In genomic region chr7:110648455-110649085, GRCm38 (mm10) we compare ENCODE assay signal across 11 mouse cellular contexts. TPM values are rescaled to one million over a fixed set of nuclear protein-coding genes. Genes with fewer than 3 reads are reported as not detected.
DNase-seq lines count a peak whose midpoint lies in the region; ATAC-seq and TF ChIP-seq lines count a peak whose summit lies in the region.
"Had no signal": no experiment of that assay in that cellular context is flagged by ENCODE, and none has a peak within 500 bp of the region (broad histone marks: within the 10 kb centered on the region; RNA-seq: fewer than 3 reads in every experiment).

No protein-coding gene starts in this region.

- 46% methylated on average over 13 of the region's 13 CpGs for WGBS in heart, embryonic 11.5 days (ENCODE audit: insufficient replicate concordance)
- WGBS in heart, embryonic 13.5 days, result 37% methylated on average over 13 of the region's 13 CpGs
- WGBS in kidney, embryonic 16.5 days, result 58% methylated on average over 13 of the region's 13 CpGs
- WGBS in small intestine, adult 2 months, result 17% methylated on average over 13 of the region's 13 CpGs

- DNase-seq in heart, adult 18-20 months, result peak; percentile 66 to 72
- DNase-seq in cerebellum, adult 11 months, result no peak
- no peak for DNase-seq in left cerebral cortex, adult 11 months (ENCODE audit: low spot score)
- no peak for DNase-seq in left cerebral cortex, adult 9 months (ENCODE audit: low spot score in 2 of 2)
- DNase-seq: cerebellum, postnatal 14 days had no signal

- no peaks in the 10 kb centered on the region for H3K36me3 ChIP-seq in heart, embryonic 11.5 days (ENCODE audit: control insufficient read depth, insufficient read depth, low read length)
- H3K36me3 ChIP-seq in heart, embryonic 13.5 days, result peaks cover 4% of the 10 kb centered on the region; the same call in 1 of the 2 replicates
- no peaks in the 10 kb centered on the region for H3K36me3 ChIP-seq in kidney, embryonic 16.5 days (ENCODE audit: insufficient read depth, low read length)
- H3K36me3 ChIP-seq in small intestine, adult 2 months (ENCODE audit: control insufficient read depth, insufficient read depth, low read length), result no peaks in the 10 kb centered on the region
- H3K36me3 ChIP-seq: limb, embryonic 15.5 days had no signal

- H3K27ac ChIP-seq in heart, embryonic 11.5 days (ENCODE audit: low read depth, low read length), result no peak overlapping the region
- peak overlapping the region; percentile 49 for H3K27ac ChIP-seq in heart, embryonic 13.5 days (replicated peaks)
- H3K27ac ChIP-seq in kidney, embryonic 16.5 days (ENCODE audit: low read length), result peak overlapping the region; percentile 78
- peak overlapping the region; percentile 96 for H3K27ac ChIP-seq in small intestine, adult 2 months (ENCODE audit: insufficient read depth, low read depth, low read length)
- H3K27ac ChIP-seq: limb, embryonic 15.5 days had no signal

- H3K9me3 ChIP-seq in heart, embryonic 11.5 days (replicated peaks; ENCODE audit: control insufficient read depth, low read length), result peaks cover 4% of the 10 kb centered on the region
- H3K9me3 ChIP-seq in heart, embryonic 13.5 days, result peaks cover 6% of the 10 kb centered on the region; the same call in 1 of the 2 replicates
- H3K9me3 ChIP-seq in kidney, embryonic 16.5 days (ENCODE audit: low read length), result peaks cover 5% of the 10 kb centered on the region; the same call in 1 of the 2 replicates
- H3K9me3 ChIP-seq: limb, embryonic 15.5 days had no signal

- ATAC-seq in heart, embryonic 11.5 days (replicated peaks; ENCODE audit: insufficient number of reproducible peaks, low FRiP score, low TSS enrichment), result no peak
- ATAC-seq in heart, embryonic 13.5 days (ENCODE audit: extremely low read depth, insufficient number of reproducible peaks, low FRiP score, low TSS enrichment), result no peak
- peak; percentile 23 for ATAC-seq in kidney, embryonic 16.5 days (ENCODE audit: low FRiP score, low TSS enrichment)

- no peaks in the 10 kb centered on the region for H3K27me3 ChIP-seq in heart, embryonic 11.5 days (ENCODE audit: control insufficient read depth, insufficient read depth, low read length)
- H3K27me3 ChIP-seq in heart, embryonic 13.5 days (replicated peaks), result no peaks in the 10 kb centered on the region
- H3K27me3 ChIP-seq in kidney, embryonic 16.5 days (ENCODE audit: insufficient read depth, low read length), result no peaks in the 10 kb centered on the region
- H3K27me3 ChIP-seq in small intestine, adult 2 months (ENCODE audit: control insufficient read depth, insufficient read depth, low read length), result no peaks in the 10 kb centered on the region
- H3K27me3 ChIP-seq: limb, embryonic 15.5 days had no signal

- peak; percentile 73; the same call in 1 of the 2 replicates for TF ChIP-seq POLR2A in small intestine, adult 2 months (IDR thresholded peaks at IDR 0.05; ENCODE audit: low read depth, low read length)

- H3K9ac ChIP-seq in heart, embryonic 11.5 days (ENCODE audit: low read depth, low read length), result no peak overlapping the region
- 0 out of 2 replicates have a peak overlapping the region, but pooled peaks have one; percentile 21 for H3K9ac ChIP-seq in heart, embryonic 13.5 days
- no peak overlapping the region for H3K9ac ChIP-seq in kidney, embryonic 16.5 days (replicated peaks; ENCODE audit: low read length)
- H3K9ac ChIP-seq: limb, embryonic 15.5 days had no signal

- H3K4me2 ChIP-seq in heart, embryonic 11.5 days, result no peak overlapping the region
- H3K4me2 ChIP-seq in heart, embryonic 13.5 days, result peak overlapping the region; percentile 4; the same call in 1 of the 2 replicates
- no peak overlapping the region for H3K4me2 ChIP-seq in kidney, embryonic 16.5 days (replicated peaks; ENCODE audit: low read depth, low read length)
- H3K4me2 ChIP-seq: limb, embryonic 15.5 days had no signal

- H3K4me1 ChIP-seq in heart, embryonic 11.5 days (ENCODE audit: control insufficient read depth, insufficient read depth, low read length), result peaks cover 19% of the 10 kb centered on the region
- H3K4me1 ChIP-seq in heart, embryonic 13.5 days, result peaks cover 35% of the 10 kb centered on the region
- H3K4me1 ChIP-seq in kidney, embryonic 16.5 days (ENCODE audit: insufficient read depth, low read length), result peaks cover 16% of the 10 kb centered on the region
- peaks cover 21% of the 10 kb centered on the region; the same call in 1 of the 2 replicates for H3K4me1 ChIP-seq in small intestine, adult 2 months (ENCODE audit: control insufficient read depth, insufficient read depth, insufficient read length, low read length)

- no peak for TF ChIP-seq CTCF in small intestine, adult 2 months (IDR thresholded peaks at IDR 0.05; ENCODE audit: extremely low read depth, insufficient read length, insufficient replicate concordance, low read depth, low read length)

- H3K4me3 ChIP-seq in heart, embryonic 11.5 days (ENCODE audit: low read depth, low read length), result no peak overlapping the region
- H3K4me3 ChIP-seq in heart, embryonic 13.5 days, result no peak overlapping the region
- H3K4me3 ChIP-seq in kidney, embryonic 16.5 days (ENCODE audit: low read length), result no peak overlapping the region
- H3K4me3 ChIP-seq in small intestine, adult 2 months (ENCODE audit: low read depth, low read length), result peak overlapping the region; percentile 63
- H3K4me3 ChIP-seq: limb, embryonic 15.5 days had no signal

RNA-seq across cellular contexts. Expression of gene Adm, which starts 21.1 kb away (rescaled TPM):
- total RNA-seq in heart, adult 18-20 months (2021), result 1 to 10 TPM; 7.5 to 8.8 TPM
- 13.0 and 14.9 TPM in 2 replicates for polyA plus RNA-seq in heart, embryonic 11.5 days (2014; fragmentation: Nextera tagmentation; extraction: Ambion mirVana)
- polyA plus RNA-seq in heart, embryonic 13.5 days (2015; fragmentation: Nextera tagmentation; extraction: Ambion mirVana), result 9.8 and 12.0 TPM in 2 replicates
- polyA plus RNA-seq in kidney, embryonic 16.5 days (2015; fragmentation: Nextera tagmentation; extraction: Ambion mirVana), result 10.1 and 11.4 TPM in 2 replicates
- 2.8 and 3.4 TPM in 2 replicates for polyA plus RNA-seq in small intestine, adult 2 months (2012; rRNA removed)
- total RNA-seq: hematopoietic stem cell, adult 5-6 weeks had no signal

RNA-seq across cellular contexts. Expression of gene Sbf2, which starts 33.8 kb away (rescaled TPM):
- total RNA-seq in heart, adult 18-20 months (2021), result 10 to 100 TPM; 36.8 to 45.1 TPM
- 29.0 and 35.4 TPM in 2 replicates for polyA plus RNA-seq in heart, embryonic 11.5 days (2014; fragmentation: Nextera tagmentation; extraction: Ambion mirVana)
- polyA plus RNA-seq in heart, embryonic 13.5 days (2015; fragmentation: Nextera tagmentation; extraction: Ambion mirVana), result 25.7 and 26.6 TPM in 2 replicates
- 32.1 and 36.7 TPM in 2 replicates for polyA plus RNA-seq in kidney, embryonic 16.5 days (2015; fragmentation: Nextera tagmentation; extraction: Ambion mirVana)
- polyA plus RNA-seq in small intestine, adult 2 months (2012; rRNA removed), result 5.4 and 13.7 TPM in 2 replicates

Comparison
In these comparisons a context has a peak if more than half of its experiments do, and no peak if none do; other contexts are left out.
1. DNase-seq: peak in heart, adult 18-20 months (2 of 2); none in cerebellum, adult 11 months (single experiment), left cerebral cortex, adult 11 months (single experiment) and left cerebral cortex, adult 9 months (0 of 2).